Mouse (Mus musculus) thymus, postnatal 0 days (tissue): ENCODE measurements around the gene Wdfy2. TPM values are rescaled to one million over a fixed set of nuclear protein-coding genes. Genes with fewer than 3 reads are reported as not detected.

Experiments
- microRNA-seq: library from miRNA; unstranded; fragments of <30 nt; microRNA quantifications from one replicate; pipeline ENCODE4, GENCODE M21; 2016; ENCODE audit warnings: borderline number of aligned reads
- polyA plus RNA-seq: library from polyadenylated mRNA; unstranded; fragments of >200 nt; fragmentation: Nextera tagmentation; extraction: Ambion mirVana; gene quantifications from 2 replicates; pipeline ENCODE4 v1.2.1, GENCODE M21; 2015

Wdfy2 gene
- polyA plus RNA-seq, 1 experiment from 2014 or later = 5.1 TPM

Small RNA genes within 50 kb of the gene (microRNA-seq; reads per million reads assigned to microRNA genes)
- gene Mir6541 (not detected), gene Mir8098 (1.2 reads per million)

Other genes starting within 250 kb of the Wdfy2 start
- gene Serpine3, start 174.0 kb upstream of the Wdfy2 start, polyA plus RNA-seq = 0.12 TPM in 1 of 2 replicates, not detected in the other
- 13.6 and 15.5 TPM in 2 replicates for gene Ints6, start 76.5 kb upstream of the Wdfy2 start, polyA plus RNA-seq
- not detected in 2 replicates for gene Defb48, start 146.8 kb downstream of the Wdfy2 start, polyA plus RNA-seq
- gene Defb47, start 160.4 kb downstream of the Wdfy2 start, polyA plus RNA-seq = not detected in 2 replicates
- gene Defb43, start 174.1 kb downstream of the Wdfy2 start, polyA plus RNA-seq = not detected in 2 replicates
- gene Defb42, start 209.3 kb downstream of the Wdfy2 start, polyA plus RNA-seq = 3.0 and 3.3 TPM in 2 replicates
- 0.18 TPM in 1 of 2 replicates, not detected in the other for gene Defb30, start 212.3 kb downstream of the Wdfy2 start, polyA plus RNA-seq